Mouse (Mus musculus) large intestine, adult 2 months (tissue): Measurements from ENCODE around the gene Eef1a1. TPM values are rescaled to one million over a fixed set of nuclear protein-coding genes. Genes with fewer than 3 reads are reported as not detected.
"Not testable (repeated sequence)": the region's sequence is repeated elsewhere in the genome, so short reads cannot be mapped to it uniquely, and the experiment has no call there.

Experiments used
- DNase-seq: peaks from one replicate; pipeline ENCODE4 v3.0.0-alpha.2; 2012; ENCODE audit warnings: low read depth, low spot score
- WGBS: fragments of 180-500 bp; shearing (Covaris S2); methylation state at CpG from one replicate; pipeline ENCODE4 v1.1.7; 2018; 5-methylcytosine and 5-hydroxymethylcytosine counted together
- polyA plus RNA-seq: library from polyadenylated mRNA; depleted of rRNA; stranded (reverse); fragments of >200 nt; gene quantifications from 2 replicates; pipeline ENCODE4 v1.2.3, GENCODE M21; 2012; rRNA removed

The Eef1a1 gene
- 3,812 and 3,859 TPM in 2 replicates for polyA plus RNA-seq

DNA sequence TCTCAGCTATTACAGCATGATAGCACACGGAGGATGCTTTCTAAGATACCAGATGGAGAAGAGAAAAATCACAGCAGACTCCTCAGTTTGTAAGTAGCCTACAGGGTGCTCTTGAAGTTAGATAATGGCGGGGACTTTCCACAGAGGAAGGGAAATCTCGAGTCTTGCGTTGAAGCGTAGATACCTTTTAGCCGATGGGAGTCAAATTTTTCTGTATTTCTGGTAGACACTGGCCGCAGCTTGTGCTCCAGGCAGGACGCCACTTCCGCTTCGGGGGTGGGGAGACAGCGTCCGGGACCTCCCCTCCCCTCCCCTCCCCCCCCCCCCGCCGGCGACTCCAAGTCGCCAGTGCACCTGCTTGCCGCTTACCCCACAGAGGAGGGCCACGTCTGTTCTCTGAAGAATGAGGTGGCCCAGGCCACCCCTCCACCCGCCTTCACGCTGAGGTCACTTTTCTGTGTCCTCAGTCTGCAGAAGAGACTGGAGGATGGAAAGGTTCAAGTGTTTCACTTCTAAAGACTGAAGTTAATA, at the start of gene Eef1a1:
Eef1a1 (minus strand) TSS at position 262 of the 531 bp plus-strand sequence.
- DNase-seq, result no peak
- under 1% methylated on average over 16 of the region's 20 CpGs for WGBS

DNA sequence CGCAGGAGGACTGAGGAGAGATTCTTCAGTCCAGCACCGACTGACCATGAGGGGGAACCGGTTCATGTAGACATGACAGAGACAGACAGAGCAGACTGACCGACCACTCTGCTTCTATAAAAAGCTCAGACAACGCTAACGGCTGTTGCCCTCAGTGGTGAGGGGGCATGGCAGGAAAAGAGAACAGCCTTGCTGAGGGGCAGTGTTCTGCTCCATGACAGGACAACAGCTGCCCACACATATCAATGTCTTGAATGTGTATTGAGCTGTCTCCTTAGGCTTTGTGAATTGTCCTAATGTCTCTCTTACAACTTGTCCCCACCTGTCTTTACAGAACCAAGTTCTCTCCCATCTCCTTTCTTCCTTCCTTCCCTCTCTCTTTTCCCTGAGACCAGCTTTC, 49.5 kb upstream of the Eef1a1 start:
- 71% methylated on average over 6 of the region's 6 CpGs for WGBS
- DNase-seq, result no peak

DNA sequence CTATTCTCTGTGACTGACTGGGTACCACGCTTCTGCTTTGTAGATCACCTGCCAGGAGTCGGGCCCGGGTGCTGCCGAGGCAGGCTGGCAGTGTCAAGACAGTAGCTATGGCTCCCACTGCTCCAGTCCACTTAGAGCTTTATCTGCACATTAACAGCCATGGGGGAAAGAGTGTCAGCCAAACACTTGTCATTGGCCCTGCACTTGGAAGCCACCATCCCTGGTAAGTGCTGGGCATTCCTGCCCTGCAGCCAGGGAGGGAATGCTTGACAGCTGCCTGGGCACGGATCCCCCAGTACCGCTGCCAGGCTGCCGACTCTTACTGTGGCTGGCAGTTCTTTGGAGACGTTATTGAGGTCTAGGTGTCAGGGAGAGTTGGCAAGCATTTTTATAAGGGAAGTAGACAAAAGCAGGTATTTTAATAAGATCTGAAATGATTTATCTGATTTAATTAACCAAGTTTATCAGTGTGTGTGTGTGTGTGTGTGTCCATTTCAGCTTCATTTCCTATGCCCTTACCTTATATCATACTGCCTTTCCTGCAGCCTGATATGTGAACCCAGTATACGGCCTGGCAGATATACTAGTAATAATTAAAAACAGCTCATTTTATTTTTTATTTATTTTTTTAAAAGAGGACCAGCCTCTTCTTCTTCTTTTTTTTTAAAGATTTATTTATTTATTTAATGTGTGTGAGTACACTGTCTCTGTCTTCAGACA, 48.4 kb upstream of the Eef1a1 start:
- WGBS, result 84% methylated on average over 9 of the region's 9 CpGs

DNA sequence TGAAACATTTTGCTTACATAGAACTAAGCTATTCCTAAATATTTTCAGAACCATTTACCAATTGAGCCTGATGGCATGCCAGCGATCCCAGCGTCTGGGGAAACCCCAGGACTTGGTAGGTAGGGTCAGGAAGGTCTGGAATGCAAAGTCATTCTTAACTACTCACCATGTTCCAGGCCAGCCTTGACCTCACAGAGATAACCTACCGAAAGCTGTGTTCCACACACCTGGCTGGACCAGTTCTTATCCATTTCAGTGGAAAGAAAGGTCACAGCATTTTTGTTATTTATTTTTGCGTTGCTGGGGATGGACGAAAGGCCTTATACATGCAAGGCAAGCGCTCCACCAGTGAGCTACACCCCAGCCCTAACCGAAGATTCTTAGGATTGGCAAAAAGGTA, 45.7 kb upstream of the Eef1a1 start:
- 89% methylated on average over 7 of the region's 7 CpGs for WGBS

More for the DNA sequence above, 48.4 kb upstream of the Eef1a1 start:
- DNase-seq, result no peak

DNA sequence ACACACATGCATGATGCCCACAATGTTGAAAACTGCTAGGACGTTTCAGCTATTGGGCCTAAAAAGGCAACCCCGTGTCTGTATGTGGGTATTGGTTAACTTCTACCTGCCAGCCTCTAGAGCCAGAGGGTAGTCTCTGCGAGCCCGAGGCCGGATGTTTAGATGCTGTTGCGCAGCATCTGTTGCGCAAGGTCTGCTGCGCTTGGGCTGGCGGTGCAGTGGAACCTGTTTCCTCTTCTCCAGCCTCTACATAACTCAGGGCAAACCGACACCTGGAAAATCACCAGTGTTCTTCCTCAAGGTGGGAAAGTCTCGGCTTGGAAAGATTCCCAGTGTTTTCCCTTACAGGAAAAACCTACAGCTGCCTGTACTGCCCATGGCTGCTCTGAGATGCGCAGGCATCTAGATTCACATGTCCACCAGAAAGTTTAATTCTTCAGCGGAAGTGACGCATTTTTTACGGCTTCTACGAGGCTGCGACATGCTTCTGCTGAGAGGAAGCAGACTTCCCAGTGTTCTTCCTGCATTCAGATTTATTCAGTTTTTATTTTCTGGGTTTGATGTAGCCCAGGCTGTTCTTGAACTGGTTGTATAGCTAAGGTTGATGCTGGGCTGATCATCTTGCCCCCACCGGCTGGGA, 44.5 kb upstream of the Eef1a1 start:
- 26% methylated on average over 18 of the region's 18 CpGs for WGBS
- no peak for DNase-seq

More for the DNA sequence above, 45.7 kb upstream of the Eef1a1 start:
- DNase-seq, result no peak

DNA sequence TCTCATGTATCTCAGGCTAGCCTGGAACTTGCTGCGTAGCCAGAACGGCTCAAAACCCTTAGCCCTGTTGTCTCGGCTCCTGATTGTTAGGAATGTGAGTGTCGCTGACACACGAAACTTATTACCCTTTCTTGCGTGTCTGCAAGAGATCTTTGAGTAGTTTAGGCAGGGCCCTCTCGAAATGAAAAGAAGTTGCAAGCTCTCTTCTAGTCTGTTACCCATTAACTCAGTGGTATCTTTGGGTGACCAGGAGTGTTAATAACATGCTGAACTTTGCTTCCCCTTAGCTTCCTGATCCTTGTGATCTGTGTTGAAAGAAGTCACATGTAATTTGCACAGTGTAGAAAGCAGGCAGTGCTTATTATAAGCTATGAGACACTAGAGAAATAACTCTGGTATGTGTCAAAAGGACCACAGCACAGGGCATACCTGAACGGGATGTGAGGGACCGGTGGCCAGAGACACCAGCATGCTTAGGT, 43.4 kb upstream of the Eef1a1 start:
- DNase-seq, result no peak

DNA sequence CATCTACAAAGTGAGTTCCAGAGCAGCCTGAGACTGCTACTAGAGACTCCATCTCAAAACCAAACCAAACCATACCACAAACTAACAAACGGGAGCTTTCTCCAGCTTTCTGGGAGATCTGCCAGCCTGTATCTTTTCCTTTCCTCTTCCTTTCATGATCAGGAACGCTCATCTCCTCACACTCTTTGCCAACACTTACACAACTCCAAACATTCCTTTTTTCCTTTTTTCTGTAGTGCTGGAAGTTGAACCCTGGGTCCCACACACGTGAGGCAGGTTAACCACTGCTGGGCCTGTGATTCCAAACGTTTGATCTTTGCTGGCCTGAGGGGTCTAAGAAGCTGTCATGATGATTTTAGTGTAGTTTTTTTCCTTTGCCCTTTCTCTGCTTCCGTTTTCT, 42.9 kb upstream of the Eef1a1 start:
- no peak for DNase-seq
- 10% methylated on average over 5 of the region's 5 CpGs for WGBS

More for the DNA sequence above, 43.4 kb upstream of the Eef1a1 start:
- WGBS, result 32% methylated on average over 9 of the region's 9 CpGs

DNA sequence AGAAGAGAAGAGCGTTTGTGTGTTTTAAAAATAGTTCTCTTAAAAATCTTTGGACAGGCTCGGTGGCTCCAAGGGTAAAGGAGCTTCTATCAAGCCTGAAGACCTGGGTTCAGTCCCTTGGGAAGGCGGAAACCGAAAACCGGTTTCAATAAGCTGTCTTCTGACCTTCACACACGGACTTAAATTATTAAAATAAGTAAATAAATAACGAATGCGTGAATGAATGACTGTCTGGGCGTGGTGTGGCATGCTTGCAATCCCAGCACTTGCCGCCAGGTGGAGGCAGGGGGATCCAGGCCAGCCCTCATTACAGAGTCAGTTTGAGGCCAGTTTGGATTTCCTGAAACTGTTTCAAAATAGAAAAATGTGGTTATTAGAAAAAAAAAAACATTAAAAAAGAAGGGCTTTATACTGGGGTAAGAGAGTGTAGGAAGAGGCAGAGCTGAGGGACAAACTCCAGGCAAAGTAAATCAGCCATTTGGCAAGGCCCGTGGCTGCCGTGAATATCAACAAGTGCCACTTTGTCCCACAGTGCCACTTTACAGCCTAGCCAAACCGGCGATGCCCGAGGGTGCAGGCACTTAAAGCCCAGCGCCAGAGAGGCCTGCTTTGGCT, 38.9 kb upstream of the Eef1a1 start:
- no peak for DNase-seq
- under 1% methylated on average over 16 of the region's 16 CpGs for WGBS

DNA sequence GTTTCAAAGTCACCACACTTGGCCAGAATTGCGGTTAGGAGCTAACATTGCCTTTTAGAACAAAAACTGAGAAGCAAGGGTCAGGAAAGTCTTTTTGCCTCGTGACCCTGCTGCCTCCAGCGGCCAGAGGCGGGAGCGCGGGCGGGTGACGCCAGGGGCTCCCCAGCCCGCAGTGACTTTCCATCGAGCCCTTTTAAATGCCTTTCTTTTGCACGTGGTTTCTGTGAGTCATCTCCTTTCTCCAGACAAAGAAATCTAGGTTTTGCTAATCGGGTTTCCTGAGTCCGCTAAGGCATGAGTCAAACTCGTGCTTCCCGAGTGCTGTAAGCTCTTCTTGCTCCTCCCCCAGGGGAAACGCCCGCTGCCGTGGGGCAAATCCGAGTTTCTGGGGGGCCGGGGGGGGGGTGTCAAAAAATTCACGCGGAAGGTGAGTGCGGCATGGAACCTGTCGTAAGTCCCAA, 38.4 kb upstream of the Eef1a1 start:
- no peak for DNase-seq
- under 1% methylated on average over 24 of the region's 24 CpGs for WGBS

DNA sequence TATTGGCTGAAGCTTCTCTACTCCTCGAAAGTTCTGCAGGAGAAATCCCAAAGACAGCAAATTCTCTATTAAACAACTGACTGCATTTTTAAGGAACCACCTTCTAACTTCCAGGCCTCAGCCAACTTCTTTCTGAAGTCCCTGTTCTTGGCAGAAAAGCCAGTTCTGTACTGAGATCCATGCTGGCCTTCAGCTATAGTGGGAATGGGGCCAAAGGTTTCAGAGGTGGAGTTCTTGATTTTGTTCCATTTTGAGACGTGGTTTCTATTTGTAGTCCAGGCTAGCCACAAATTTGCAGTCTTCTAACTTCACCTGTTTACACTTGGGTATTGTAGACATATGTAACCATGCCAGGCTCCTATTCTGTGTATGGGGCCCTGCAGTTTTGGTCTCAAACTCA, 37.3 kb upstream of the Eef1a1 start:
- no peak for DNase-seq
- 64% methylated on average over 2 of the region's 2 CpGs for WGBS

DNA sequence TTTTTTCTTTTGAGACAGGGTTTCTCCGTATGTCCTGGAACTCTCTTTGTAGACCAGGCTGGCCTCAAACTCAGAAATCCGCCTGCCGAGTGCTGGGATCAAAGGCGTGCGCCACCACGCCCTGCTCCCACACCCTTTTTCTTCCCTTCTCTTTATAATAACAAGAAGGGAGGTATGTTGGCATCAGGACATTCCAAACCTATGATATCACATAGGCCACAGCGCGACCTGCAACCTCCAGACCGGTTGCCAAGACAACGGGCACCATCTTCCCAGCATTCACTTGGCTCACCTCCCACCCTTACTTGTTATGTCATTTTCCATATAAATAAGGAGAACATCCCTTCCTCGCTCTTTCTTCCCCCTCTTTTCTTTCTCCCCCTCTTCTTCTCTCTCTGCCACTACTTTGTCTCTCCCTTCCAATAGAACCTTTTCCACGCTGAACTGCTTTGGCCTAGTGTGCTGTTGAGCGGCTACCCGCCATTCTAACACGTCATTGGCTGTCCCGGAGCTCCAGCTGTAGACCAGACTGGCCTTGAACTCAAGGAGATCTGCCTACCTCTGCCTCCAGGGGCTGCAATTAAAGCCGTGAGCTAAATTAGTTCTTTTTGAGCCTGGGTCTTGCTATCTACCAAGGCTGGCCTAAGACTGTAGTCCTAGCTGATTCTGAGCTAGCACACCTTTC, 36.6 kb upstream of the Eef1a1 start:
- 91% methylated on average over 17 of the region's 17 CpGs for WGBS
- no peak for DNase-seq

DNA sequence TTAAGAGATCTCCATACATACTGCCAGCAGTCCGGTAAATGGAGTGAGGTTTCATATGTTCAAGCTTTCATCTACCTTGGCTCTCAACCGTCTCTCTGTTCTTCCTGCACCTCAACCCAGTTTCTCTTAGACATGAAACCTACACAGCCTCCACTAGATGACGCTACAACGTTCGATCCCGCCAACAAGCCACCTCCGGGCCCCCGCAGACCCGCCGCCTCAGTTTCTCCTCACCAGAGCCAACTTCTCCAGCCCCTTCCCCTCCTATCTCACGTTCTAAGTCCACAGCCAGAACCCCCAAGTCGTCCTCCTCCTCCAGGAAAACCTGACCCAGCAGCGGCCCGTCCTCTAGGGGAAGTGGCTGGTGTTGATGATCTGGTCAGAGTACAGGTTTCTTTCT, 32.7 kb upstream of the Eef1a1 start:
- 23% methylated on average over 14 of the region's 14 CpGs for WGBS
- DNase-seq, result no peak

DNA sequence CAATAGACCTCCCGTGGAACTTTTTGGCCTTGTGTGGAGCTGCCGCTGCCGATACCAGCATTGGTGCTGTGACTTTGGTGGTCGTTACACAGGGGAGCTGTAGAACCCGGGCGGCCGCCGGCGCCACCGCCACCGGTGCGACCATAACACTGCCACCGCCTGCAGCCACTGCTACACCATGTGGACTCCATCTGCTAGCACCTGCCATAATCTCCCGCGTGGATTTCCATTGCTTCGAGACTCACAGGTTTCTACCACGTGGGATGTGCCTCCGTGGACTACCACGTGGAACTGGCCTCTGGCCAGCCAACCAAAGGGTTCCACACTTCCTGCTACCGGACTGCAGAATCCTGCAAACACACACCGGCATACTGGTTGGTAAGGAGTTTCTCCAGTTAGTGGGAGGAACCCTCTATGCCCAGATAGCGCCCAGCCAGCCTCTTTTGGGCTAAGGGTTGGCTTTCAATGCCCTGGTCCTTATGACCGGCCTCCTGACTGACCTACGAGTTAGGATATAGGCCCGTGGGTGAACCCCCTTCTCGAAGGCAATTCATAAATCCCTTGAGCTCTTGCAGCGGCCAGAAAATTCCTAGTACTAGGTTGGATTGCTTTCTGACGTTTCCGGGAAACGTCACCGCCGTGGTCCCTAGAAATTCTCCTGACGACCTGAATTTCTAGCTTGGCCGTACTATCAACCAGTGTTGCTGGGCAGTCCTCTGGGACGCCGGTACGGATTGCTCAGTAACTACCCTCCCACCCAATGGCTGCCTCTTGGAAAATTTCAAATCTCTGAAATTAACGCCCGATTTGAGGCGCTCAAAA, 32.0 kb upstream of the Eef1a1 start:
- DNase-seq, result no peak

DNA sequence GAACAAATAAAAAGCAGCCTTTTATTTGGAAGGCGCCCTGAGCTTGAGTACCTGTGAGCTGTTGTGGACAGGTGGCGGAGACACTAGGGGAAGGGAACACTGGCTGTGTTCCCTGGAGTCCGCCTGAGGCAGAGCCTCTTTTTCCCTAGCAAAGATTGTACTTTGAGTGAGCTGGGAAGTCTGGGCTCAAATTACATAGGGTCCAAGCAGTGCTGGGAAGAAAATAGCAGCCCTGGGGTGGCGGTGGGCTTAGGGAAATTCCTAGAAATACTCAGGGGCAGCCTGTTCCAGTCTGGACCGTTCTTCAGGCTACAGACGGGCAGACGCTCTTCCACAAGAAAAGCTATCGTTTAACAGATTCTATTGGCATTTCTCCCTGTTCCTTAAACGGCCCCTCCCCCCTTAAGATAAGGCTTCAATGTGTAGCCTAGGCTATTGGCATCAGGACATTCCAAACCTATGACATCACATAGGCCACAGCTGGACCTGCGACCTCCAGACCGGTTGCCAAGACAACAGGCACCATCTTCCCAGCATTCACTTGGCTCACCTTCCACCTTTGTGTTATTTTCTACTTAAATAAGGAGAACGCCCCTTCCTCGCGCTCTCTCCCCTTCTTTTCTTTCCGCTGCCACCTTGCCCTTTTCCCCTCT, 31.3 kb upstream of the Eef1a1 start:
- 10% methylated on average over 15 of the region's 15 CpGs for WGBS

More for the DNA sequence above, 32.0 kb upstream of the Eef1a1 start:
- WGBS, result 6% methylated on average over 40 of the region's 40 CpGs

DNA sequence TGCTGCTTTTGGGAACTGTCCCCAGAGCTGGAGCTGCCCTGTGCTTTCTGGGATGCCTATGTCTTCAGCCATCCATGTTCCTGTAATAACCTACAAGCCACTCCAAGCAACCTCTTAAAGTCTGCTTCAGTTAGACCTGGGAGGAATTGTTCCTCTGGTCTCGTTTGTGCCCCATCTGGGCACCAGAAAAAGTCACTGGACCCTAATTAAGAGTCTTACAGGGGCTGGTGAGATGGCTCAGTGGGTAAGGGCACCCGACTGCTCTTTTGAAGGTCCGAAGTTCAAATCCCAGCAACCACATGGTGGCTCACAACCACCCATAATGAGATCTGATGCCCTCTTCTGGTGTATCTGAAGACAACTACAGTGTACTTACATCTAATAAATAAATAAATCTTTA, 28.3 kb upstream of the Eef1a1 start:
- 76% methylated on average over 3 of the region's 3 CpGs for WGBS
- not testable (repeated sequence) for DNase-seq

More for the DNA sequence above, 31.3 kb upstream of the Eef1a1 start:
- no peak for DNase-seq

DNA sequence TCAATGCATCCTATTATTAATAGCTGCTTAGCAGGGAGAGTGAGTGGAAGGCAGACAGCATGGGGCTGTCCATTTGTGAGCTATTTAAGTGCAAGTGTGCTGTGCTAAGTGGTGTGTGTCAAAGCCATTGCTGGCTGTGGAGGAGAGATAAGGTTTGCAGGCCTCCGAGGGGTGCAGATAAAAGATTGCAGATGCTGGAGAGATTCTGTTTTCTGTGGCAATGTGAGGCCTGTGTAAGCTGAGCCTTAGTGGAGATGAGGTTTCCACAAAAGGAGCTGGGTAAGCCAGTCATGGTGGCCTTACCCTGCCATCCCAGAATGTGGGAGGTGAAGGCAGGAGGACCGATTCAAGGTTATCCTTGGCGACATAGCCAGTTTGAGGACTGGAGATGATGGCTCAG, 27.2 kb upstream of the Eef1a1 start:
- no peak for DNase-seq

DNA sequence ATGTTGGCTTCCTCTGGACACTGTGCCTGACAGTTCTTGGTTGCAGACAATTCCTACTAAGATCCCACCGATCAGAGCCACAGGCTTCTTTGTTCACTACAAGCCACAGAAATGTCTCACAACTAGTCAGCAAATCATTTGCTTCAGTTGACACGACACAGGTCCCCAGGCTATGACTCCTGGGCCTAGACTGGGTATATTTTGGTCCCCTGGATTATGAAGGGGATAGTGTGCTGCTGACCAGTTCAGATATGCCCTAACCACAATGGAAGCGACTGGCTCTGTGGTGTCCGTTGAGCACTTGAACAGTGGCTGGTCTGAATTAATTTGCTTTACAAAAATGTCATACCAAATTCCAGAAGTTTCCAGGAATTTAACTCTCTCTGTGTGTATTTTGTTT, 25.7 kb upstream of the Eef1a1 start:
- DNase-seq, result no peak
- WGBS, result 86% methylated on average over 4 of the region's 4 CpGs

More for the DNA sequence above, 27.2 kb upstream of the Eef1a1 start:
- WGBS, result 90% methylated on average over 3 of the region's 3 CpGs

DNA sequence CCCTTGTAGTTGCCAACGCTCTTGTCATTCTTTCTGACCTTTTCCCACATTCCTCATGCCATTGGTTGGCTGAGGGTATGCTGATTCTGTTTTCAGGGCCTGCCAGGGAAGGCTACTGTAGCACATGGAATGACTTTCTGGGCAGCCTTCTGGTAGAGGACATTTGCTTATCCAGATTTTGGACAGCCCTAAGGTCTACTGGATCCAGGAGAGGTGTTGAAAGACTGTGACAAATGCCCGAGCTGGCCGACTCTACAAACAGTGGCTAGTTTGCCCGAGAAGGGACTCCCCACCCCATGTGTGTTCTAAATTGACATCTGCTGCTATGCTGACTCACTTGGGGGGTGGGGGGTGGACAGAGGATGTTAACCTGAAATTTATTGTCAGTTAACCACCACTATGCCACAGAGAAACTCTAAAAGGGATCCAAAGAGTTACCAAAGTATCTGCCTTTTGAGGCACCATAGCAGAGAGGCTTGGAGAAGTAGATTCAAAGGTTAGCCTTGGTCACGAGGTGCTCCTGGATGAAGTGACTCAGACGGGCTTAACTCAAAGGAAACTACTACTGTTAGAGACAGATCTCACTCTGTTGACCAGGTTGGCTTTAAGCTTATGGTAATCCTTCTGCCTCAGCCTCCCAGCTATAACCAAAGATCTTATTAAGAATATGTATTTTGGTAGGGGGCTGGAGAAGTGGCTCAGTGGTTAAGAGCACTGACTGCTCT, 25.0 kb upstream of the Eef1a1 start:
- DNase-seq, result no peak
- WGBS, result 58% methylated on average over 6 of the region's 6 CpGs
